Mouse (Mus musculus) liver, adult 2 months (tissue): ENCODE data around the gene Atp6v1a.
A peak's percentile ranks its signal among the peaks of the same experiment; 100 is the strongest.

Experiments used
- CTCF ChIP-seq: fragments of 200-500 bp; IDR thresholded peaks from 2 replicates; pipeline ENCODE4 v1.5.1; 2011; ENCODE audit warnings: low read depth, low read length, control low read depth
- POLR2A ChIP-seq: fragments of 200-500 bp; IDR thresholded peaks from 2 replicates; pipeline ENCODE4 v1.6.1; 2011; ENCODE audit warnings: low read length, control low read depth; ENCODE audit not compliant: insufficient read depth; ENCODE audit errors: extremely low read depth

- TF ChIP-seq CTCF, result peak; percentile 88
- no peak for TF ChIP-seq POLR2A
Measured at GRCm38 (mm10) chr16:44063025-44063894, 76.2 kb downstream of the Atp6v1a start, which contains the start of gene Gramd1c.
